Mouse (Mus musculus): ENCODE results near the gene Sf1.

Gene Sf1

DNA sequence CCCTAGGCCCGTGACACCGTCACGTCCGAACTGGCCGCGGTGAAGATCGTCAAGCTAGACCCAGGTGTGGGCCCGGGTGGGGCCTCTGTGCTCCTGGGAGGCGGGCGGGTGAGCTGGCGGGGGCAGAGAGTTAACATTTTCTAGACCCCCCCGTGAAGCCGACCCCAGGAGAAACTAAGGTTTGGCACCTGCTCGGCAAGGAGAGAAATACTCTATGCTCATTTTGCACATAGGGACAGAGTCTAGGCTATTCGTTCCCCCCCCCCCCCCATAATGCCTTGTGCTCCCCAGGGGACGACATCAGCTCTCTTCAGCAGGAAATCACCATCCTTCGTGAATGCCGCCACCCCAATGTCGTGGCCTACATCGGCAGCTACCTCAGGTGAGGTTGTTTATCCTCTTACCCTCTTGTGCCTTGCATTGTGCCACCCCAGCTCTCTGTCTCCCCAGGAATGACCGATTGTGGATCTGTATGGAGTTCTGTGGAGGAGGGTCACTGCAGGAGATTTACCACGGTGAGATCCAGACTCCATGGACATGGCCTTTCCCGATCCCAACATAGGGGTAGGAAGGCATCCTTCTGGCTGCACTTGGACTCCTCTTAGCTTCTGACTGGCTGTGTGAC lies 21.9 kb upstream of the Sf1 start:
- no peak for DNase-seq (ENCODE audit: low spot score)

DNA sequence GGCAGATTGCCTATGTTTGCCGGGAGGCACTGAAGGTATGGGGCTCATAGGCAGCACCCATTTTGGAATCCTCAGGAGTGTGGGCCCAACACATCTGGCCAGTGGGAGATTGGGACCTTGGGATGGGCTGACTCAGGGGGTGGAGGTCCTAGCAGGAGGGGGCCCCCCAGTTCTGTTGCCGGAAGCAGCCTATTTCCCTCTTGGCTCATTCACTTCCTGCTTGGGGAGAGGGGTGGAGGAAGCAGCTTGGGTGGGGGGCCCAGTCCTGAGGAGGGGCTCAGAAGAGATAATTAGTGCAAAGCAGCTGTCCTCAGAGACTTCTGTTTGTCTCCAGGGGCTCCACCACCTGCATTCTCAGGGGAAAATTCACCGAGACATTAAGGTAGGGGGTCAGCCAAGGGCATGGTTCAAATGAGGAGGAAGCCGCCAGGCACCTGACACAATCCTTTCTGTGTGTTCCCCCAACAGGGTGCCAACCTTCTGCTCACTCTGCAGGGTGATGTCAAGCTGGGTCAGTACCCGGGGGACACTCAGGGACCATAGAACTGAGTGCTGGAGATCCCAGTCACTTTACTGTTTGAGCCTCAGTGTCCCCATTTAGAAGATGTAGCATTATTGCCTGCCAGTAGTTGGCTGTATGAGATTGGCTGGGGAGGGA lies 21.1 kb upstream of the Sf1 start:
- DNase-seq (ENCODE audit: low spot score): no peak

DNA sequence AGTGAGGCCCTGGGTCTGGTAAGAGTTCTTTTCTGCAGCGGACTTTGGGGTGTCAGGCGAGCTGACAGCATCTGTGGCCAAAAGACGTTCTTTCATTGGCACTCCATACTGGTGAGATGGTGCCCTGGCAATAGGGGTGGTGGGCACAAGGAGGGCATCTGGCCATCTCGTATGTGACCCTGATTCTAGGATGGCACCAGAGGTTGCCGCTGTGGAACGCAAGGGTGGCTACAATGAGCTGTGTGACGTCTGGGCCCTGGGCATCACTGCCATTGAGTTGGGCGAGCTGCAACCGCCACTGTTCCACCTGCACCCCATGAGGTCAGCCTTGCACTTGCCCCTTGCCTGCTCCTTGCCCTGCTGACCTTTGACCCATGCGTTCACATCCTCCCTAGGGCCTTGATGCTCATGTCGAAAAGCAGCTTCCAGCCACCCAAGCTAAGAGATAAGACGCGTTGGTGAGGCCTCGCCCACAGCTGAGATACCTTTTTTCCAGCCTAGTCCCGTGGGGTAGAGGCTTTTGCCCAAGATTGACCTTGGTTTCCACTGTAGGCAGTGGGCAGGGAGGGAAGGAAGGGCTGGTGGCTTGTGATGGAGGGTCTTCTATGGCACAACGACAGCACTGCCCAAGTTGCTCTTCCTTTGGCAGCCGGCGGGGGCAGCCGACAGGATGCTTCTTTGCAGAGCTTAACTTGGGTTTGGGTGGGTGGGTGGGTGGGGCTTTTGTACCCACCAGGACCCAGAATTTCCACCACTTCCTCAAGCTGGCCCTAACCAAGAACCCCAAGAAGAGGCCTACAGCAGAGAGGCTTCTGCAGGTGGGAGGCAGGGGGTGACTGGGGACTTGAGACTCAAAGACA lies 20.2 kb upstream of the Sf1 start:
- DNase-seq (ENCODE audit: low spot score): no peak

DNA sequence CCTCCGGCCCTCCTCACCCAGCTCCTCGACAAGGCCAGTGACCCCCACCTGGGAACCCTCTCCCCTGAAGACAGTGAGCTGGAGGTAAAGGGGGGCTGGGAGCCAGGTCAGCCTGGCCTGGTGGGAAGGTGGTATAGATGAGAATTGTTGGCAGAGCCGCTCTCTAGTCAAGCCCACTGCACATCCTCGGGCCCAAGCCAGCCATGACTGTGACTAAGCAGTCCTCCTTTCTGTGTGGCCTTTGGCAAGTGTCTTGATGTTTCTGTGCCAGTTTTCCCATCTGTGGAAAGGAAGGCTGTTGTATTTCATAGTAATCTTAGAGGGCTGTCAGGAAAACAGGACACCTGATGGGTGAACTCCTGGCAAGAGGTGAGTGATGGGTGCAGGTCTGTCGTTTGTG lies 19.5 kb upstream of the Sf1 start:
- DNase-seq (ENCODE audit: low spot score): no peak

DNA sequence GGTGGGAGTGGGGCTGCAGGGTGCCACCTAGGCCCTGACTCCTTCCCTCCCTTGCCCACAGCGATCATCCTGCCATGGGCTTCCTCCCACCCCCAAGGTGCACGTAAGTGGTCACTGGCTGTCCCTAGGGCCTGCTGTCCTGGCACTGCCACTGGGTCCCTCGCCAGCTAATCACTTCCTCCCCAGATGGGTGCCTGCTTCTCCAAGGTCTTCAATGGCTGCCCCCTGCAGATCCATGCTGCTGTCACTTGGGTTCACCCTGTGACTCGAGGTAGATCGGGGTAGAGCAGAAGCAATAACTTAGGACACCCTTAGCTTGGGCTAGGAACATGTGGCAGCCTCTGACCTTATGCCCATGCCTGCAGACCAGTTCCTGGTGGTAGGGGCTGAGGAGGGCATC lies 17.5 kb upstream of the Sf1 start:
- DNase-seq (ENCODE audit: low spot score): no peak

DNA sequence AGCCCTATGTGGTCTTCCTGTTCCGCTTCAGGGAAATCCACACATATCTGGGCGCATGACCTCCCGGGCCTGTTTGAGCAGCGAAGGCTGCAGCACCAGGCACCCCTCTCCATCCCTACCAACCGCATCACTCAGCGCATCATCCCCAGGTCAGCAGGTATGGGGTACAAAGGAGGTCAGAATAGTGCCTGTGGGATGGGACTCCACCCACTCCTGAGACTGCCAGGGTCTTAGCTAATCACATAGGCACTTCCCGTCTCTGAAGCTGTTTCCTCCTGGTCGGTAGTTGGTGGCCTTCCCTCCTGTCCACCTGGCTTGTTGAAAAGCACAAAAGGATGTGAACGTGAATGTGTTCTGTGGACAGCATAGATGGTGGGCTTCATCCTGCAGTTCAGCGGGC lies 16.8 kb upstream of the Sf1 start:
- no peak for DNase-seq (ENCODE audit: low spot score)

DNA sequence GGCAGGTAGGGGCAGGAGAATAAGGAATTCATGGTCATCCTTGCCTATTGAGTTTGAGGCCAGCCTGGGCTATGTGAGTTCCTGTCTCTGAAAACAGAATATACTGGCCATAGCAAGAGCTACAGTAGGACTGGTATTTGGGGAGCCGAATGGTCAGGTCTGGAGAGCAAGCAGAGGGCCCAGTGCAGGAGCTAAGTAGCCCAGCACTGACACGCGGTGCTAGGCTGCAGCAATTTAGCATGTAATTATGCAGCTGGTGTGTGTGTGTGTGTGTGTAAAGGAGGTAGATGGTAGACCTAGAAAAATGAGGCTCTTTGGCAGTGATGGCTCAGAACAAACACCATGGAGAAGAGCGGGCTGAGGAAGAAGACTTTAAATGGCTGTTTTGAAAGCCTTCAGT lies 15.9 kb upstream of the Sf1 start:
- DNase-seq (ENCODE audit: low spot score): no peak

DNA sequence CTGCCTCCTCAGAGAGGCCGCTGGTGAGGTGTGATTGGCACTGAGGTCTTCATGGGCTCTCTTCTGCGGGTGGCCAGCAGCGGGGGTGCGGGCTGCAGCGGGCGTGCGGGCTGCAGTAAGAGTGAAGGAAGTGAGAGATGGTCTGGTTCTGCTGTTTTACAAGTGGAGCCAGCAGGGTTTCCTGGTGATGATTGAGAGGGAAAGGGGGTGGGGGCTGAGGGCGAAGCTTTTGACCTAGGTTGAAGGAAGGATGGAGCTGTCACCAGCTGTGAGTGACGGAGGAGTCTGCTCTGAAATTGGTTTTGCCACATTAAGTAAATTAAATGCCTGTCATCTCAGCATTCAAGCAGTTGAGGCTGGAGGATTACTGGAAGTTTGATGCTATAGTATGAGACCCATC lies 14.8 kb upstream of the Sf1 start:
- no peak for DNase-seq (ENCODE audit: low spot score)

DNA sequence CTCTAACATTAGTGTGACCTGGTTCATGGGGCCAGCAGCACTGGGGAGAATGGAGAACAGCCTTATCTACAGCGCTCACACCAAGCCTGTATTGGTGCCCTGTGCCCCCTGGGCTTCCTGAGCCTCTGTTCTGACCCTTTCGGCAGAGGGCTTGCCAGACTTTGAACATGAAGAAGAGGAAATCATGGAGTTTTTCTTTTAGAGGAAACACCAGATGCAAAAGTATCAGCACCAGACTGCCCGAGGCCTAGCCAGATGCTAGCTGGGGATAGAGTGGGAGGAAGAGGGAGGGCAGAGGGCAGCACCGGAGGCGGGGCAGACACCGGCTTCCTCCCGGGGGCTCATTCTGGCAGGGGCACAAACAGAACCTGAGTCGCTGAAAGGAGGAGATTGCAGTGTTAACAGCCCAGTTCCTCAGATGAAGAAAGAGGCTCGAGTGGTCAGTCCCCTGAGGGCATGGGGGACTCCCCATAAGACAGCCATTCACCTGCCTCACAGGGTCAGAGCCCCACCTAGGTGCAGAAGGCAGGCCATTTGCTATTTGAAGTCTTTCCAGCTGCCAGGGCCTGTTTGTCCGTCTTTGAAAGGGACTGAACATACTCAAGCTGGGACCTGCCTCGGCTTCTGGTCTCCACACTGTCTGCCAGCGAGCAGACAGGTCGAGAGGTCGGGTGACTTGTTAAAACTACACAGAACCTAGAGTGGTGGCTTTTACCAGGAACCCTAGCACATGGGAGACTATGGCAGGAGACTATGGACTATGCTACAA lies 14.1 kb upstream of the Sf1 start:
- DNase-seq (ENCODE audit: low spot score): peak; percentile 69

DNA sequence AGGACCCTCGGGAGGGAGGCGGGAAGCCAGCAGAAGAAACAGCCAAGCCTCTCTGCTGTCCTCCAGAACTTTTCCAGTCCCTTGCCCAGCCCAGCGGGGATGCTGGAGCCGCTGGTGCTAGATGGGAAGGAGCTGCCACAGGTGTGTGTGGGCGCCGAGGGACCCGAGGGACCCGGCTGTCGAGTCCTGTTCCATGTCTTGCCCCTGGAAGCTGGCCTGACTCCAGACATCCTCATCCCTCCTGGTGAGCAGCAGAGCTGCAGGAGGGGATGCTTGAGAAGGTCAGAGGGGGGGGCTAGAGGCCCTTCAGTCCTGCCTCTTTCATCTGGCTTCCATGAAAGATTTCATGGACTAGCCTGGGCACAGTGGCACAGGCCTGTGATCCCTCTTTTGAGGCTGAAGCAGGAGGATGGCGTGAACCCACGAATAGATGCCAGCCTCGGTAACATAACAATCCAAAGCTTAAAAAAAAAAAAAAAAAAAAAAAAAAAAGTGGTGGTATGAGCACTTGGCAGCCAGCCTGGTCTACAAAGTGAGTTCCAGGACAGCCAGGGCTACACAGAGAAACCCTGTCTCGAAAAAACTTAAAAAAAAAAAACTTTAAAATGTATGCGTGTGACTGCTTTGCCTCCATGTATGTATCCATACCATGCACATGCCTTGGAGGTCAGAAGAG lies 11.9 kb upstream of the Sf1 start:
- no peak for DNase-seq (ENCODE audit: low spot score)

DNA sequence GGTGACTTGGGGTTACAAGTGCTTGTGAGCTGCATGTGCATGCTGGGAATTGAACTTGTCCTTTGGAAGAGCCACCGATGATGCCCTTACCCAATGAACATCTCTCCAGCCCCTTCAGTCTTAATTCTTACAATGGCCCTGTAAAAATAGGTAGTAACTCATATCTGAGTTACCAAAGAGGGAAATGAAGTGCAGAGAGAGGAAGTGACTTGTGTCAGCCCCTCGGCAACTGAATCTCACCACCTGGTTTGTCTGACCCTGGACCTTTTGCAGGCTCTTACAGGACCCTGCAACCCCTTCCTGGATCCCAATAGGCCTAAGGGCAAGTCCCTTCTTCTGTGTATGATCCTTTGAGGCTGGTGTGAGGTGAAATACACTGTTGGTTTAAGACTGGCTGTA lies 11.4 kb upstream of the Sf1 start:
- no peak for DNase-seq (ENCODE audit: low spot score)

DNA sequence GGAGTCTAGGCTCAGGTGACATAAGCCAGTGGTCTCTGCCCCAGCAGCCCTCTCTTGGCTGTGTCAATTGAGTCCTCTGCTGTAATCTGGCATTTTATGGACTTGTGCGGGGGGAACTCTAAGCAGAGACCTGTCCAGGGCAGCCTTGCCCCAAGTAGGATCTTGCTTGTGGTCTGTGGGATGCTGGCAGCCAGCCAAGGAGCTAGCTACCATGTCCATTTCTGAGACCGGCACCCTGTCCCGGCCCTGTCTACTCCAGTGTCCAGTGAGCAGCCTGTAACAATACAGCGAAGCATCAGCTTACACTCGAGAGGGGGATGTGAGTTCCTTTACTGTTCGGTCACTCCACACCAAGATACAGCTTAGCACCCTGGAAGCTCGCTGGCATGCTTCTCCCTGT lies 9.5 kb upstream of the Sf1 start:
- no peak for DNase-seq (ENCODE audit: low spot score)

DNA sequence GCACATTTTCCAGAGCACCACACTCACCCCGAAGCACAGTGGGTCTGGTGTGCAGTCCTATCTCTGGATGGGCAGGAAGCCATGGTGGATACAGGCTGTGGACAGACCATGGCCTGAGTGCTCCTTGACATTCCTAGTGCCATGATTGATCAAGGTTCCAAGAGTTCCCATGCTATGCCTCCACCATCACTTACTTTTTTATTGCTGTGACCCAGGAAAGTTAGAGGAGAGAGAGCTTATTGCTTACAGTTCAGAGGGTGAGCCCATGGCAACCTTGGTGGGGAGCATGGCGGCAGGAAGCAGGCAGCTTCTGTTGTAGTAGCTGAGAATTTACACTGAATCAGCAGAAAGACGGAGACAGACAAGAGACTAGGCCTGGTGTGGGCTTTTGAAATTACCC lies 2.2 kb upstream of the Sf1 start:
- no peak for DNase-seq (ENCODE audit: low spot score)

DNA sequence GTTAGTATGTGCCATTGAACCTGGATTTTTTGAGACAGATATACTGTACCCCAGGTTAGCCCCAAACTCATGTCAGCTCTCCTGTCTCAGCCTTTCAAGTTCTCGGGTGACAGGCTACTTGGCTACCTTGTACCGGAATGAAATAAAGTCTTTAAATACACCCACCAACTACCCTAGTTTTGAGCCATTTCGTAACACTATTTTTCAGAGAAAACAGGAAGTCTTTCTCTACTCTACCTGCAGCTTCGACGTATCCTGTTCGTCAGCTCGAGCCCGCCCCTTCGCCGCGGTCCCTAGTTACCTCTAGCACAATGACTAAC lies 439 bp upstream of the Sf1 start:
- DNase-seq (ENCODE audit: low spot score): no peak

DNA sequence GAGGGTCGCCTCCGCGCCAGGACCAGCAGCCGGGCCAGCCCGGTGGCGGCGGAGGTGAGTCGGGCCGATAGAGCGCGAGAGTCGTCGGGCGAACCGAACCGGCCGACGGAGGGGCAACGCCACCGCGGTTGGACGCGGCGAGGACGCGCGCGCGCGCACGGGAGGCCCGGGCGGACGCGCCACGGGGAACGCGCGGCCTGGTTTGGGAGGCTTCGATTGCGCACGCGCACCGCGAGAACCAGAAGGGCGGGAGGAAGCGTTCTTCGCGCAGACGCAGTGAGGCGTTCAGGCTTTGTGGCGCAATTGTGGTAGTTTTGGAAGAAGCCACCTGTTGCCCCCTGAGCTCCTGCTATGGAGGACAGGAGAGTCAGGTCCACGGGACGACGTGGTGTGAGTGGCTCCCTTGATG lies 831 bp downstream of the Sf1 start:
- peak; percentile 93 for DNase-seq (ENCODE audit: low spot score)

DNA sequence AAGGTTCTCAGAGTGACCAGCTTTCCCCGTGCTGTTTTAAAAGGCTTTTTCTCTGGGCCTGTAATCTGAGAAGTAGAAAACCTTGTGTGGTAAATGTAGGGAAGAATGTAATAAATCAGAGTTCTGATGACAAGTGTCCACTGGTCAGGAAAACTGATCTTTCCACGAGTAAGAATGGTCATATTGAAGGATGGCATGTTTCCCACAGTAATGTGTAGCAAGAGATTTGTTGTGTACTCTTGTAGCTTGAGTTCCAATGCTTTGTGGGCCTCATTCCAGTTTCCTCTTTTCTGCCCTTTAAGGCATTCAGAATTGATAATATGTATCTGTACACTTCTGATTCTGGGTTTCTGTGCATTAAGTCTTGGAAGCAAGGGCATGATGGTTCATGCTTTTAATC lies 1.4 kb downstream of the Sf1 start:
- DNase-seq (ENCODE audit: low spot score): no peak

DNA sequence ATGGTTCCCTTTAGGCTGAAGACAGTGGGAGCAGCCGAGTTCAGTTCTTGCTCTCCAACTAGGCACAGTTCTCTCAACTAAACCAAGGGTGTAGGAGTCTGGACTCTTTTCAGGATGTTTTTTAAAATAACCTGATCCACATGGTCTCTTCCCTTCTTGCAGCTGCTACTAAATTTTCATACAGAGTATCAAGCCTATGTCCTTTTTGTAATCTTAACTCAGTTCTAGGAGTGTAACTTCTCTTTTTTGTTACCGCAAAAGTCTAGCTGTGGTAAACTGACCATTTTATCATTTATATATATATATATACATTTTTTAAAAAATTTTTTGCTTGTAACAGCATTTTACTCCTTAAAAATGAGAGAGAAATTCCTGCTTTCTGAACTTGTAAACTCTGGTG lies 6.7 kb downstream of the Sf1 start:
- DNase-seq (ENCODE audit: low spot score): no peak

DNA sequence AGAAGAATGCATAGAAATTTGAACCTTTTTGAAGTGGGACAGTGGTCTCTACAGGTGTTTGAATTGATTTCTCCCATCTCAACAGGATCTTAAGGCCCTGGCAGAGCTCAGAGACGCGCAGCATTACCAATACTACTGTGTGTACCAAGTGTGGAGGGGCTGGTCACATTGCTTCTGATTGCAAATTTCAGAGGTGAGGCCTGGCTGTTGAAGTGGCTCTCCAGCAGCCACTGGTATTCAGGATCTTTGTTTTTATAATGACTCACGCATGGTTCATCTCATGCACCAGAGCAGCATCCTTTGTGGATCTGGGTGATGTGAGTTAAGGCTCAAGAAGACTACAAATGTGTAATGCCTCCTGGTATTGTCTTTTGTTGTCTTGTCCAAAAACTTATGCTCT lies 8.9 kb downstream of the Sf1 start:
- DNase-seq (ENCODE audit: low spot score): no peak

DNA sequence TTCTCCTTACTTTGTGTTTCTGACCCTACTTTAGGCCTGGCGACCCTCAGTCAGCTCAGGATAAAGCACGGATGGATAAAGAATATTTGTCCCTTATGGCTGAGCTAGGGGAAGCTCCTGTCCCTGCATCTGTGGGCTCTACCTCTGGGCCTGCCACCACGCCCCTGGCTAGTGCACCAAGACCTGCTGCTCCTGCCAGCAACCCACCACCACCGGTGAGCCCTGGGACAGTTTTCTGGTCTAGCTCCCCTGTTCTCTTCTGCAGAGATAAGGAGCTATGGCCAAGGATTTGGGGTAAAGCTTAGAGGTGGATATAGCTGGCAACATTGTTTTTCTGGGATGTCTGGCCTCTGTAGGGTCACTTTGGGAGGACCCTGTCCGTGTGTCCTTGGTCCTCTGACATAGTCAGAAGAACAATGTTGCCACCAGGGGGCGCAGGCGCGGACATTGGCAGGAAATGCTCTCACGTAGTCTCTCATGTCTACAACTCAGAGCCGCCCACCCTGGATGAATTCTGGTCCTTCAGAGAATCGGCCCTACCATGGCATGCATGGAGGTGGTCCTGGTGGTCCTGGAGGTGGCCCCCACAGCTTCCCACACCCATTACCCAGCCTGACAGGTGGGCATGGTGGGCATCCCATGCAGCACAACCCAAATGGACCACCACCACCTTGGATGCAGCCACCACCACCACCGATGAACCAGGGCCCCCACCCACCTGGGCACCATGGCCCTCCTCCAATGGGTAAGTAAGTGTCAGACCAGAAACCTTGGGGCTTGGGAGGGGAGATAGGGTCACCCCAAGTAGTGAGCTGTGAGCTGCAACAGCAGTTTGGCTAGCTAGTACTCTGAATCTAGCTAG lies 10.3 kb downstream of the Sf1 start:
- DNase-seq (ENCODE audit: low spot score): peak; percentile 86

DNA sequence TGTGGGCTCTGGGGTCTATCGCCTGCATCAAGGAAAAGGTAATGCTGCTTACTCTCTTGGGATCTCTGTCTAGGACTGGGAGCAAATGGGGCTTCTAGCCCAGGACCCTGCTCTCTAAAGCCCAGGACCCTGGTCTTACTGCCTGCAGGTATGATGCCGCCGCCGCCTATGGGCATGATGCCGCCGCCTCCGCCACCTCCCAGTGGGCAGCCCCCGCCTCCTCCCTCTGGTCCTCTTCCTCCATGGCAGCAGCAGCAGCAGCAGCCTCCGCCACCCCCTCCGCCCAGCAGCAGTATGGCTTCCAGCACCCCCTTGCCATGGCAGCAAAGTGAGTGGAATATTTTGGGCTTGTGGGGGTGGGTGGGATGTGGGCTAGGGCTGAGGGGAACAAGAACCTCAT lies 11.1 kb downstream of the Sf1 start:
- DNase-seq (ENCODE audit: low spot score): no peak
